Mouse (Mus musculus): Measurements from ENCODE around the gene Adra1d. TPM values are rescaled to one million over a fixed set of nuclear protein-coding genes. Genes with fewer than 3 reads are reported as not detected.

Adra1d gene
- total RNA-seq, 2 experiments from 2014 or later: 3.4 to 4.1 TPM

GRCm38 (mm10) chr2:131496125-131496820 is 65.8 kb downstream of the Adra1d start:
- peak in 1 of 2 experiments; percentile 26 for DNase-seq

Other genes starting within 250 kb of the Adra1d start
- 1 to 10 TPM; 3.9 to 4.1 TPM for gene Rnf24, start 209.4 kb downstream of the Adra1d start, total RNA-seq (2021)
- gene Smox, start 70.8 kb downstream of the Adra1d start, total RNA-seq (2021): 10 to 100 TPM; 19.4 to 23.3 TPM